Mouse (Mus musculus) limb, embryonic 14.5 days (tissue): ENCODE measurements at regions not wholly inside any gene's neighbourhood (a gene's known extent, or its start where the extent isn't known, plus 50 kb on each side); places are given as distances from the start of the nearest gene placed in this dataset.
"Not testable (repeated sequence)": the region's sequence is repeated elsewhere in the genome, so short reads cannot be mapped to it uniquely, and the experiment has no call there.

ENCODE experiments used
- ATAC-seq: fragments of 200-750 bp; cut with Nextera tagmentation; 2 replicates; pipeline ENCODE4 v1.8.0; 2017; ENCODE audit warnings: low read depth, moderate number of reproducible peaks, moderate TSS enrichment; ENCODE audit not compliant: low FRiP score
- DNase-seq: peaks from one replicate; pipeline ENCODE4 v3.0.0-alpha.2; 2015; ENCODE audit warnings: low spot score
- H3K27ac ChIP-seq: fragments of 300-500 bp; sonication (generic); replicated peaks from 2 replicates; pipeline ENCODE4 v1.5.1; 2014; ENCODE audit warnings: low read depth, mild to moderate bottlenecking, low read length, moderate library complexity, mixed read lengths
- H3K27me3 ChIP-seq: fragments of 300-500 bp; sonication (generic); 2 replicates; pipeline ENCODE4 v1.6.1; 2014; ENCODE audit warnings: low read length, mixed read lengths; ENCODE audit not compliant: control insufficient read depth, insufficient read depth
- H3K36me3 ChIP-seq: fragments of 300-500 bp; sonication (generic); 2 replicates; pipeline ENCODE4 v1.6.1; 2014; ENCODE audit warnings: mild to moderate bottlenecking, low read length, moderate library complexity, mixed read lengths; ENCODE audit not compliant: control insufficient read depth, insufficient read depth
- H3K4me1 ChIP-seq: fragments of 300-500 bp; sonication (generic); 2 replicates; pipeline ENCODE4 v1.6.1; 2014; ENCODE audit warnings: antibody characterized with exemption, low read length, mixed read lengths; ENCODE audit not compliant: control insufficient read depth, insufficient read depth
- H3K4me2 ChIP-seq: fragments of 300-500 bp; sonication (generic); replicated peaks from 2 replicates; pipeline ENCODE4 v1.6.1; 2014; ENCODE audit warnings: low read depth, mild to moderate bottlenecking, low read length, moderate library complexity; ENCODE audit not compliant: severe bottlenecking
- H3K4me3 ChIP-seq: fragments of 300-500 bp; sonication (generic); replicated peaks from 2 replicates; pipeline ENCODE4 v1.5.1; 2014; ENCODE audit warnings: low read length
- H3K9ac ChIP-seq: fragments of 300-500 bp; sonication (generic); 2 replicates; pipeline ENCODE4 v1.6.1; 2014; ENCODE audit warnings: mild to moderate bottlenecking, low read depth, low read length, moderate library complexity; ENCODE audit not compliant: severe bottlenecking
- H3K9me3 ChIP-seq: fragments of 300-500 bp; sonication (generic); 2 replicates; pipeline ENCODE4 v1.6.1; 2016; ENCODE audit warnings: low read length; ENCODE audit not compliant: control insufficient read depth
- POLR2A ChIP-seq: fragments of 200-500 bp; IDR thresholded peaks from 2 replicates; pipeline ENCODE4 v1.8.0; 2012; ENCODE audit warnings: inconsistent platforms, mild to moderate bottlenecking, moderate library complexity, borderline replicate concordance; ENCODE audit not compliant: insufficient read depth, insufficient read length; ENCODE audit errors: extremely low read depth
- WGBS: fragments of 180-500 bp; shearing (Covaris S2); extraction: QIAGEN DNeasy Blood & Tissue Kit; methylation state at CpG from one replicate; pipeline ENCODE4 v1.1.7; 2014; 5-methylcytosine and 5-hydroxymethylcytosine counted together

DNA sequence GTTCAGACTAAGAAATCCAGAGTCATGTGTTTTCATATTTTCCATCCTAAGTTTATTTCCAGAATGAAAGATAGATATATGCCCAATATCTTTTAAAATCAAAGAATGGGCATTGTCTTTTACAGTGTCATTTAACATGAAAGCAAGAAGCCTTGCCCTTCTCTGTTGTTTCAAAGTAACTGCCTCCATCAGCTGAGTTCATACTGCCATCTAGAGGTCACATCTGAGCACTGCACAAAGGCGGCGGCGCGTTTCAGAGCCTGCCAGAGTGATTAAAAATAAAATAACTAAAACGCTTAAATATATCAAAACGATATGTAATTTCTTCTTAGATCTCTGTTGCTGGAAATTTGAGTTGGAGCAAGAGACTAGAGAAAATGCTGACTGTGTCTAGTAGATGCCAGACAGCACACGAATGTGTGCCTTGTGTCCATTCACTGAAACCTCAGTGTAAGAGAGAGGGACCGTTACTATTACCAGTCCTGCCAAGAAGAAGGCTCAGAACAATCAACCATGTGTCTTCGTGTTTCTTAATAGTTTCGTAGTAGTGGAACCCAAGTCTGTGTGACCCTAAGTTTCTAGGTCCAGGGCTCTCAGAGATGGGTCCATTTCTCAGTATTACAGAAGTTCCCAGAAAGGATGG lies 123.0 kb upstream of the Daam1 start:
- DNase-seq (peak; percentile 65), ATAC-seq (no peak)
- H3K4me1 ChIP-seq: no peaks in the 10 kb centered on the region
- H3K4me3 ChIP-seq: no peak overlapping the region
- H3K4me2 ChIP-seq: no peak overlapping the region
- TF ChIP-seq POLR2A: no peak
- no peaks in the 10 kb centered on the region for H3K9me3 ChIP-seq
- WGBS: 26% methylated on average over 10 of the region's 10 CpGs
- H3K9ac ChIP-seq: no peak overlapping the region
- no peak overlapping the region for H3K27ac ChIP-seq
- no peaks in the 10 kb centered on the region for H3K36me3 ChIP-seq
- no peaks in the 10 kb centered on the region for H3K27me3 ChIP-seq

DNA sequence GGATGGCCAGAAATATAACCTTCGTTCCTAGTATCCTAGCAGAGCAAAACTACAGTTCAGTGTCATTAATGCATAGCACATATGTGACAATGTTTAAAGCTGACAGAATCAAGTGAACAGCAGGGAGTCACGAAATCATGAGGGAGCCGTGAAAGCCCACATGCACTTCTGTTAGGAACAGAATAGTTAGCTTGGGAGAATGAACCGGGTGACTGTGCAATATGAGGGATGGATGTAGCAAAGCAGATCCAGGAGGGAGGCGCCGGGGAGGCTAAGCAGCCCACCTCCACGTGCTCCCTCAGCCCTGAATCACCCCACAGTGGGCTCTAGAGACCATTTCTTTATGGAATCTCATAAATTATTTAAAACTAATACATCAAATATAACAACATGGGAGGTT lies 116.3 kb upstream of the Daam1 start:
- ATAC-seq: no peak
- TF ChIP-seq POLR2A: no peak
- H3K9me3 ChIP-seq: no peaks in the 10 kb centered on the region

DNA sequence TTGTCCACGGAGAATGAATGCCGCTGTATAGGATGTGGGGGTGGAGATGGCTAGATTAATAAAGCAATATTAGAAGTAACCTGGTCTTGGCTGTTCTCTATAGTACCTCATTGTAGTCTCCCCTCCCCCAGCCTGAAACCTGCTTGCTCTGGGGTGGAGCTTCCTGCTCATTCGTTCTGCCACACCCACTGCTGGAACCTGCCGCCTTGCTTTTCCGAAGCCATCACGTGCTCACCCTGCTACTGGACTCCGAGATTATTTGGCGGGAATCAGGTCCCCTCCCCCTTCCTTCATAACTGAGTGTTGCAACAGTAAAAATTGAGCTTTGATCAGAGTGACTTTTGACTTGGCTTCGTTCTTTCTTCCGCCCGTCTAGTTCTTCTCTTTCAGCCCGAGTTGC lies 112.5 kb upstream of the Daam1 start:
- H3K4me3 ChIP-seq, H3K27ac ChIP-seq, H3K9ac ChIP-seq, H3K4me1 ChIP-seq, H3K27me3 ChIP-seq, DNase-seq, ATAC-seq, H3K36me3 ChIP-seq, H3K9me3 ChIP-seq: not testable (repeated sequence)
- peak overlapping the region; percentile 36 for H3K4me2 ChIP-seq
- WGBS: 48% methylated on average over 12 of the region's 12 CpGs

More for the DNA sequence above, 116.3 kb upstream of the Daam1 start:
- WGBS: 56% methylated on average over 7 of the region's 7 CpGs
- H3K4me1 ChIP-seq: no peaks in the 10 kb centered on the region
- no peaks in the 10 kb centered on the region for H3K27me3 ChIP-seq
- H3K4me3 ChIP-seq: no peak overlapping the region
- no peak for DNase-seq
- no peaks in the 10 kb centered on the region for H3K36me3 ChIP-seq
- H3K4me2 ChIP-seq: no peak overlapping the region
- H3K27ac ChIP-seq: no peak overlapping the region
- no peak overlapping the region for H3K9ac ChIP-seq

DNA sequence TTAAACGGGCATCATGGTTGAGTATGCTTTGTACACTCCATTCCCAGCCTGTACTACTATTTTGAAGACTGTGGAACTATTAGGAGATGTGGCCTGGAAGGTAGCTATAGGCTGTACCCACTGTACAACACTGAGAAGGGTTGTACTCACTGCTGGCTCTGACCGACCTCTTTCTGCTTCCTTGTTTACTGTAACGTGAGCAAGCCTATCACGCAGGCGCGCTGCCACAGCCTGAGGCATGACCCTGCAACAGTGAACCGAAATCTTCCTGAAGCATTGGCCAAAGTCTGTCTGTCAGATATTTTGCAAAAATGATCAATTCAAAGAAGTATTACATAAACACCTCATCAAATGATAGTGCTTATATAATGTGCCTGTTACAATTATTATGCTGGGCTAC lies 112.0 kb upstream of the Daam1 start:
- no peak for ATAC-seq

DNA sequence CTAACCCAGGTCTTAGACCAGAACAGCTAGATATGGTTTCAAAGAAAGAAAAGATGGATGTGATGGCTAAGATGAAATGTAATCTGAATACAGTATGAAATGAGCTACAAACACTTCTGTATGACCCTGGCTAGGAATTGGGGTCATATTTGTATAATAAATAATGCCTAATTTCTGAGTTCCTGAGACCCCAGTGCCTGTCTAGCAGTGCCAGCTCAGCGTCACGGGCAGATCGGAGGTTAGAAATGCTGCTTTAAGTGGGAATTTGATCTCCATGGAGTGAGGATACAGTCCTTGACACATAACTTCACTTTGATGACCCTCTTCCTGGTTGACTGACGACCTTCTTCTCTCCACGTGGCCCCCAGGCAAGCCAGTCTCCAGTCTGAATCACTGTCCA lies 105.7 kb upstream of the Daam1 start:
- WGBS: 48% methylated on average over 5 of the region's 5 CpGs
- Histone ChIP-seq H3K36me3 (no peaks in the 10 kb centered on the region), H3K9ac (no peak overlapping the region), H3K27ac (no peak overlapping the region), H3K4me1 (no peaks in the 10 kb centered on the region), H3K4me2 (no peak overlapping the region), H3K9me3 (no peaks in the 10 kb centered on the region), H3K27me3 (no peaks in the 10 kb centered on the region), H3K4me3 (no peak overlapping the region)
- ATAC-seq (no peak), DNase-seq (no peak)
- no peak for TF ChIP-seq POLR2A

More for the DNA sequence above, 112.0 kb upstream of the Daam1 start:
- H3K9me3 ChIP-seq: no peaks in the 10 kb centered on the region
- H3K27ac ChIP-seq: no peak overlapping the region
- no peak for DNase-seq
- H3K27me3 ChIP-seq: no peaks in the 10 kb centered on the region
- no peak overlapping the region for H3K4me3 ChIP-seq
- H3K9ac ChIP-seq: no peak overlapping the region
- H3K4me2 ChIP-seq: peak overlapping the region; percentile 36
- 40% methylated on average over 7 of the region's 7 CpGs for WGBS
- no peaks in the 10 kb centered on the region for H3K36me3 ChIP-seq
- TF ChIP-seq POLR2A: no peak
- H3K4me1 ChIP-seq: no peaks in the 10 kb centered on the region
